Mouse (Mus musculus): Measurements from ENCODE around the gene Map4k1. TPM values are rescaled to one million over a fixed set of nuclear protein-coding genes. Genes with fewer than 3 reads are reported as not detected.

Map4k1 gene
- total RNA-seq (2014; fragmentation: Nextera tagmentation), result 9.6 and 15.9 TPM in 2 replicates
- 9.1 and 16.1 TPM in 2 replicates for total RNA-seq (2017)
- polyA plus RNA-seq (2012), result 58.0 and 67.4 TPM in 2 replicates

- Histone ChIP-seq H3K27me3 (ENCODE audit: insufficient read depth, low read length) (no peaks in the 10 kb centered on the region), H3K9me3 (replicated peaks) (no peaks in the 10 kb centered on the region), H3K4me1 (ENCODE audit: insufficient read depth, low read depth, low read length) (peaks cover 63% of the 10 kb centered on the region), H3K36me3 (replicated peaks) (peaks cover 56% of the 10 kb centered on the region), H3K4me3 (ENCODE audit: low read depth, low read length) (peak within 1 kb of the TSS; percentile 85)
- TF ChIP-seq GATA1 (IDR thresholded peaks at IDR 0.05; ENCODE audit: borderline replicate concordance, low read length) (no peak), CTCF (IDR thresholded peaks at IDR 0.05; ENCODE audit: low read depth, low read length) (no peak)
- DNase-seq (ENCODE audit: low spot score) (peak; percentile 92), ATAC-seq (ENCODE audit: extremely low read depth, insufficient number of reproducible peaks, low FRiP score, poor library complexity, severe bottlenecking) (peak; percentile 91)
Observed at GRCm38 (mm10) chr7:28981651-28982273, at the start of gene Map4k1, which contains the start of gene Eif3k. TSS of gene Map4k1 (plus strand) at chr7:28982050. TSS of gene Eif3k (minus strand) at chr7:28981864.

- no peaks in the 10 kb centered on the region for H3K27me3 ChIP-seq (ENCODE audit: insufficient read depth, low read length)
- no peak overlapping the region for H3K4me3 ChIP-seq (ENCODE audit: low read depth, low read length)
- DNase-seq (ENCODE audit: low spot score) (peak; percentile 70), ATAC-seq (ENCODE audit: extremely low read depth, insufficient number of reproducible peaks, low FRiP score, poor library complexity, severe bottlenecking) (peak; percentile 54; the same call in 1 of the 2 replicates)
- no peak for TF ChIP-seq TAL1 (conservative IDR thresholded peaks at IDR 0.05; ENCODE audit: low read depth, low read length)
- no peaks in the 10 kb centered on the region for H3K9me3 ChIP-seq (replicated peaks)
- H3K36me3 ChIP-seq (replicated peaks), result peaks cover 83% of the 10 kb centered on the region
- H3K4me1 ChIP-seq (ENCODE audit: insufficient read depth, low read depth, low read length), result peaks cover 49% of the 10 kb centered on the region
Observed at GRCm38 (mm10) chr7:28932421-28933041, 49.3 kb upstream of the Map4k1 start.

DNA sequence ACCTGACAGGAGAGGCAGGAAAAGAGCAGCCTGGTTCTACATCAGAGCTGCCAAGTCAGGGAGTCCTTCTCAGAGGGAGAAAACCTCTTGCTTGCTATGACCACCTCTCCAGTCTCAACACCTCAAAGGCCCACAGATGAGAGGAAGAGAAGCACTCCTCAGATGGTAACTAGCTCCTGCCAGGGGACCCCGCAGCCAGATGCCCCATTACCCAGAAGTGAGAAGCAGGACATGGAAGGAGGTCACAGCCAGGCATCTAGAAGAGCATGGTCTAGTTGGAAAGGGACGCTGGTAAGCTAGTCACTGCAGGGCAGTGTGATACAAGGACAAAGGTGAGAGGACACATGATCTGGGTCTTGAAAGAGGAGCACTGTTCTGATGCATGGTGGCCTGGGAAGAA is 48.0 kb upstream of the Map4k1 start:
- peaks cover 52% of the 10 kb centered on the region for H3K4me1 ChIP-seq (ENCODE audit: insufficient read depth, low read depth, low read length)
- no peak for TF ChIP-seq GATA1 (IDR thresholded peaks at IDR 0.05; ENCODE audit: borderline replicate concordance, low read length)
- no peak for TF ChIP-seq TAL1 (conservative IDR thresholded peaks at IDR 0.05; ENCODE audit: low read depth, low read length)
- TF ChIP-seq CTCF (IDR thresholded peaks at IDR 0.05; ENCODE audit: low read depth, low read length), result no peak
- no peak for TF ChIP-seq GATA2 (IDR thresholded peaks at IDR 0.05; ENCODE audit: borderline replicate concordance, low read depth, low read length)
- ATAC-seq (ENCODE audit: extremely low read depth, insufficient number of reproducible peaks, low FRiP score, poor library complexity, severe bottlenecking), result no peak
- no peaks in the 10 kb centered on the region for H3K9me3 ChIP-seq (replicated peaks)
- peaks cover 85% of the 10 kb centered on the region for H3K36me3 ChIP-seq (replicated peaks)
- no peak for DNase-seq (ENCODE audit: low spot score)
- no peak overlapping the region for H3K4me3 ChIP-seq (ENCODE audit: low read depth, low read length)
- H3K27me3 ChIP-seq (ENCODE audit: insufficient read depth, low read length), result no peaks in the 10 kb centered on the region

DNA sequence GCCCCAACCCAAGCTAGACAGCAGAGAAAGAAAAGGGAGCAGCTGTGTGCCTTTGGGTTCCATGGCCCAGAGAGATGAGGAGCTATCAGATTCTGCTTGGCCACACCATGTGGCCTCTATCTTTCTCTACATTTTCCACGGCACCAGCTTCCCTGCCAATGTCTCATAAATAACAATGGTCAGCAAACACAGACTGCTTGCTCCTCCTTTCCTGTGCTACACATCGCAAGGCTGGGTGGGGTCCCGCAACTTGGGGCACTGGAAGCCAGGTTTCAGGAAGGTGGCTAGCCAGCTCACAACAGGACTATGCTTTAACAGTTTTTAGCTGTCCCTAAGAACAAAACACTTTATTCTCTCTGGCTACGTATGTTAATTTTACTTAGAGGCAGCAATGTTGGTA is 45.1 kb upstream of the Map4k1 start:
- H3K4me1 ChIP-seq (ENCODE audit: insufficient read depth, low read depth, low read length), result peaks cover 37% of the 10 kb centered on the region
- TF ChIP-seq GATA2 (IDR thresholded peaks at IDR 0.05; ENCODE audit: borderline replicate concordance, low read depth, low read length), result no peak
- no peak for TF ChIP-seq CTCF (IDR thresholded peaks at IDR 0.05; ENCODE audit: low read depth, low read length)
- no peak for TF ChIP-seq TAL1 (conservative IDR thresholded peaks at IDR 0.05; ENCODE audit: low read depth, low read length)
- no peak for TF ChIP-seq POLR2AphosphoS5 (IDR thresholded peaks at IDR 0.05; ENCODE audit: insufficient replicate concordance, low read depth, low read length)
- DNase-seq (ENCODE audit: low spot score) (no peak), ATAC-seq (ENCODE audit: extremely low read depth, insufficient number of reproducible peaks, low FRiP score, poor library complexity, severe bottlenecking) (no peak)
- no peaks in the 10 kb centered on the region for H3K27me3 ChIP-seq (ENCODE audit: insufficient read depth, low read length)
- H3K4me3 ChIP-seq (ENCODE audit: low read depth, low read length), result no peak overlapping the region
- H3K9me3 ChIP-seq (replicated peaks), result no peaks in the 10 kb centered on the region
- peaks cover 85% of the 10 kb centered on the region for H3K36me3 ChIP-seq (replicated peaks)

DNA sequence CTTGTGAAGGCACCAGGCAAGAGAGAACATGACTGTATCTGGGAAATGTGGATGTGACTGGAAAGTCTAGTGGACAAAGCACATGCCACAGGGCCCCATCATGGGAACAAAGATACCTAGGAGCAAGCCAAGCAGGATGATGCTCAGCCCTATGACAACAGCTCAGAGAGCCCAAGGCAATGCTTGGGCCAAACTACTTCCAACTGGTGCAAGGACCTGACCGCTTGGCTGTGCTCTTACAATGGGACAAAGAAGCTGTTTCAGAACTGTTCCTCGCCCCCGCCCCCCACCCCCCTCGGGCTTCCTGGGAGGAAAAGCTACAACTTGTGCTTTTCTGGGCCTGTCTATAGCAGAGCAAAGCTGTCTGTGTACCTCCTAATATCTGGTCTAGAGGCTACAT is 43.2 kb upstream of the Map4k1 start:
- TF ChIP-seq POLR2AphosphoS5 (IDR thresholded peaks at IDR 0.05; ENCODE audit: insufficient replicate concordance, low read depth, low read length) (no peak), TAL1 (conservative IDR thresholded peaks at IDR 0.05; ENCODE audit: low read depth, low read length) (no peak), GATA1 (IDR thresholded peaks at IDR 0.05; ENCODE audit: borderline replicate concordance, low read length) (no peak), GATA2 (IDR thresholded peaks at IDR 0.05; ENCODE audit: borderline replicate concordance, low read depth, low read length) (no peak), CTCF (IDR thresholded peaks at IDR 0.05; ENCODE audit: low read depth, low read length) (no peak)
- H3K27me3 ChIP-seq (ENCODE audit: insufficient read depth, low read length), result no peaks in the 10 kb centered on the region
- H3K4me3 ChIP-seq (ENCODE audit: low read depth, low read length), result no peak overlapping the region
- no peak for DNase-seq (ENCODE audit: low spot score)
- no peaks in the 10 kb centered on the region for H3K9me3 ChIP-seq (replicated peaks)
- peaks cover 92% of the 10 kb centered on the region for H3K36me3 ChIP-seq (replicated peaks)
- no peak for ATAC-seq (ENCODE audit: extremely low read depth, insufficient number of reproducible peaks, low FRiP score, poor library complexity, severe bottlenecking)
- peaks cover 24% of the 10 kb centered on the region; the same call in 1 of the 2 replicates for H3K4me1 ChIP-seq (ENCODE audit: insufficient read depth, low read depth, low read length)

DNA sequence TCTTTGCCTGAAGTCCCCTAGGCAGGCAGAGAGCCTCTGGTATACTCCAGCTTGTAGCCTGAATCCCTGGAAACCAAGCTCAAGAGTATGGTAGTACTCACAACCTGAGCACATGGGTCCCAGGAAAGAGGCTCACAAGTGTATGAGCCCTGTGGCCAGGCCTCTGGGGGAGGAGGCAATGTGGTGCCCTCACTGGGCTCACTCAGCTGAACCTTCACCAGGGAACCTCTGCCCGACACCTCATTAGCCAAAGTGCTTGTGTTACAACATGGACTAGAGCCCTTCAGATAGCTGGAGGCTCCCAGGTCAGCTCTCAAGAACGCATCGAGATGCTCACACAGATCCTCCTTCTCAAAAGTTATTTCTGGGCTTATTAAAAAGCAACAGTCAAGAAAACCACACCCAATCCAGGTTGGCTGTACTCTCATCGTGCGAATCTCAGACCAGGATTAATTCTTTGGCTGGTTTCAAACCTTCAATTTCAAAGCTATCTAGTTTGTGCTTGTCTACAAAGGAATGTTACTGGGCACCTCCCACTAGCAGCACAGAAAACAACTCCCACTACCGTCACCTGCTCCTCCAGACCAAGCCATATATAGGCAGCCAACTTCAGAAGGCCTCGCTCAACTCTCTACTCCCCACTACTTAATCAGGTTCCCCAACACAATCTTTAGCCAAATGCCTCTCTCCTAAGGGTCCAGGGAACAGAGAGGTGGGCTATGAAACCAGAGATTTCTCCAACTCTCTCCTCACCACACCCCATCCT is 42.2 kb upstream of the Map4k1 start:
- Histone ChIP-seq H3K4me3 (ENCODE audit: low read depth, low read length) (no peak overlapping the region), H3K36me3 (replicated peaks) (peaks cover 88% of the 10 kb centered on the region), H3K27me3 (ENCODE audit: insufficient read depth, low read length) (no peaks in the 10 kb centered on the region), H3K4me1 (ENCODE audit: insufficient read depth, low read depth, low read length) (peaks cover 21% of the 10 kb centered on the region; the same call in 1 of the 2 replicates), H3K9me3 (replicated peaks) (no peaks in the 10 kb centered on the region)
- no peak for ATAC-seq (ENCODE audit: extremely low read depth, insufficient number of reproducible peaks, low FRiP score, poor library complexity, severe bottlenecking)
- TF ChIP-seq GATA1 (IDR thresholded peaks at IDR 0.05; ENCODE audit: borderline replicate concordance, low read length) (no peak), POLR2AphosphoS5 (IDR thresholded peaks at IDR 0.05; ENCODE audit: insufficient replicate concordance, low read depth, low read length) (no peak), CTCF (IDR thresholded peaks at IDR 0.05; ENCODE audit: low read depth, low read length) (no peak), TAL1 (conservative IDR thresholded peaks at IDR 0.05; ENCODE audit: low read depth, low read length) (no peak), GATA2 (IDR thresholded peaks at IDR 0.05; ENCODE audit: borderline replicate concordance, low read depth, low read length) (no peak)
- no peak for DNase-seq (ENCODE audit: low spot score)

Measured in G1E (cell line).